Mouse (Mus musculus): Measurements from ENCODE around the gene Dock9.

DNA sequence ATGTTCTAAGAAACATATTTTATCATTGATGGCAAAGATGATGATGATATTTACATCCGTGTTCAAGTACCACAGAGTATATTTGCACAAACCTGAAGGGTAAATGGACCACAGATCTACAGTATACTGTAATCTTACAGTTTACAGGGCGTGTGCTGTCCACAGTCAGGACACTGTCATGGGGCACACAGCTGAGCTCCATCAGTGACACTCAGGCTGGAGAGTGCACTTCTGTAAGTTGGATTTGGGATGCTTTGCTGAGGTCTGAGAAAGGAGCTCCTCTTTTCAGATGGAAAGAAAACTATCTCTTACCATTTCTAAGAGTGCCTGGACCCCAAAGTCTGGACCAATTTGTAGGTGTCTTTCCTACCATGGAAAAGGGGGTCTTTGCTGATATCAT, 302.5 kb downstream of the Dock9 start:
- TF ChIP-seq POLR2A (IDR thresholded peaks at IDR 0.05; ENCODE audit: borderline replicate concordance, control insufficient read depth, low read depth, low read length) (no peak), CTCF (IDR thresholded peaks at IDR 0.05; ENCODE audit: control insufficient read depth, insufficient read depth, low read length) (no peak)
